Mouse (Mus musculus) heart, embryonic 11.5 days (tissue): Measurements from ENCODE around the gene Plcb1. TPM values are rescaled to one million over a fixed set of nuclear protein-coding genes. Genes with fewer than 3 reads are reported as not detected.

Experiments used
- ATAC-seq: fragments of 200-750 bp; cut with Nextera tagmentation; replicated peaks from 2 replicates; pipeline ENCODE4 v1.8.0; 2017; ENCODE audit warnings: moderate library complexity; ENCODE audit not compliant: insufficient number of reproducible peaks, low FRiP score, low TSS enrichment
- H3K27ac ChIP-seq: fragments of 300-500 bp; sonication (generic); 2 replicates; pipeline ENCODE4 v1.5.1; 2014; ENCODE audit warnings: mild to moderate bottlenecking, low read depth, low read length
- H3K27me3 ChIP-seq: fragments of 300-500 bp; sonication (generic); 2 replicates; pipeline ENCODE4 v1.6.1; 2014; ENCODE audit warnings: mild to moderate bottlenecking, low read length, mixed read lengths; ENCODE audit not compliant: control insufficient read depth, insufficient read depth
- H3K36me3 ChIP-seq: fragments of 300-500 bp; sonication (generic); 2 replicates; pipeline ENCODE4 v1.6.1; 2014; ENCODE audit warnings: mild to moderate bottlenecking, low read length, moderate library complexity, mixed read lengths; ENCODE audit not compliant: control insufficient read depth, insufficient read depth
- H3K4me1 ChIP-seq: fragments of 300-500 bp; sonication (generic); 2 replicates; pipeline ENCODE4 v1.6.1; 2014; ENCODE audit warnings: low read length; ENCODE audit not compliant: control insufficient read depth, insufficient read depth
- H3K4me2 ChIP-seq: fragments of 300-500 bp; sonication (generic); 2 replicates; pipeline ENCODE4 v1.6.1; 2014; ENCODE audit warnings: mild to moderate bottlenecking, moderate library complexity
- H3K4me3 ChIP-seq: fragments of 300-500 bp; sonication (generic); 2 replicates; pipeline ENCODE4 v1.5.1; 2014; ENCODE audit warnings: low read depth, low read length
- H3K9ac ChIP-seq: fragments of 300-500 bp; sonication (generic); 2 replicates; pipeline ENCODE4 v1.6.1; 2014; ENCODE audit warnings: mild to moderate bottlenecking, low read depth, low read length, moderate library complexity
- H3K9me3 ChIP-seq: fragments of 300-500 bp; sonication (generic); replicated peaks from 2 replicates; pipeline ENCODE4 v1.6.1; 2016; ENCODE audit warnings: low read length; ENCODE audit not compliant: control insufficient read depth
- WGBS: fragments of 180-500 bp; shearing (Covaris S2); extraction: QIAGEN DNeasy Blood & Tissue Kit; methylation state at CpG from one replicate; pipeline ENCODE4 v1.1.7; 2014; ENCODE audit not compliant: insufficient replicate concordance; 5-methylcytosine and 5-hydroxymethylcytosine counted together
- polyA plus RNA-seq: library from polyadenylated mRNA; unstranded; fragments of >200 nt; fragmentation: Nextera tagmentation; extraction: Ambion mirVana; gene quantifications from 2 replicates; pipeline ENCODE4 v1.2.1, GENCODE M21; 2014

The Plcb1 gene
- polyA plus RNA-seq, 1 experiment from 2014 or later = 7.2 TPM

GRCm38 (mm10) chr2:135503328-135503997 lies 717.6 kb downstream of the Plcb1 start:
- Histone ChIP-seq H3K9me3 (no peaks in the 10 kb centered on the region), H3K4me3 (no peak overlapping the region), H3K4me1 (no peaks in the 10 kb centered on the region), H3K4me2 (no peak overlapping the region), H3K27me3 (no peaks in the 10 kb centered on the region), H3K9ac (no peak overlapping the region), H3K27ac (no peak overlapping the region), H3K36me3 (no peaks in the 10 kb centered on the region)
- ATAC-seq = no peak
- 78% methylated on average over 4 of the region's 4 CpGs for WGBS

DNA sequence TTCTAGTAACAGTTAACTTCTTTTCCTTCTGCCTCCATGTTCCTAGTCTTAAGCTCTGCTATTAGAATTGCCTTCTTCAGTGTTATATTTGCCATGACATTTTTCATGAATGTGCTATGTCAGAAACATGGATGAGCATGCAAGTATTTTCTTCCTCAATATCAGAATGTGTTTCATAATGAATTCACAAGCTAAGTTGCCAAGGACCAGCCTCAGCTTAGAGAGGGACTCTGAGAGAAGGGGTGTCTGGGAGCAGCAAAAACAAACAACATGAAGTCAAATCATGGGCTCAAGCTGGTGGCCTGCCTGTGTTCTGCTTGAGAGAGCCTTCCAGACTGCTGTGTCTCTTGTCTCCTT lies 718.1 kb downstream of the Plcb1 start:
- ATAC-seq = no peak
- no peaks in the 10 kb centered on the region for H3K4me1 ChIP-seq
- no peaks in the 10 kb centered on the region for H3K27me3 ChIP-seq
- H3K9me3 ChIP-seq = no peaks in the 10 kb centered on the region
- H3K27ac ChIP-seq = no peak overlapping the region
- H3K4me3 ChIP-seq = no peak overlapping the region
- H3K36me3 ChIP-seq = no peaks in the 10 kb centered on the region
- no peak overlapping the region for H3K4me2 ChIP-seq
- H3K9ac ChIP-seq = no peak overlapping the region

GRCm38 (mm10) chr2:135507111-135507510 lies 721.2 kb downstream of the Plcb1 start:
- Histone ChIP-seq H3K9me3 (no peaks in the 10 kb centered on the region), H3K4me2 (no peak overlapping the region), H3K9ac (no peak overlapping the region), H3K27me3 (no peaks in the 10 kb centered on the region), H3K27ac (no peak overlapping the region), H3K36me3 (no peaks in the 10 kb centered on the region), H3K4me1 (no peaks in the 10 kb centered on the region), H3K4me3 (no peak overlapping the region)
- 53% methylated on average over 1 of the region's 1 CpGs for WGBS
- ATAC-seq = no peak

DNA sequence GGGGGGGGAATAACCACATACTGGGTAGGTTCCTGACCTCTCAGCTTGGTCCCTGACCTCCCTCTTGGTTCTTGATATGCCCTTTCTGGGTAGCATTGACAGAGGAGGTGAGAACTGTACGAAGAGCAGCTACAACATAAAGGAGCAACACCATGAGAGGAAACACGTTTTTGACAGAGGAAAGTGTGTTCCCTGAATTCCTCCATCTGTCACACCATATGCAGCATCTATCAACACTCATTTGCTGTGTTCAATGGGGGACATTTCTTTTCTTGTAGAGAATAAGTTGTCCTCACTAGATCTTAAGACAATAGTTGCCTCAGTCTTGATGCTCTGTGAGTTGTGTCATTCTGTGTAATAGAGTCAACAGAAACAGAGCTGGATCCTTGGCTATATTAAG lies 733.1 kb downstream of the Plcb1 start:
- Histone ChIP-seq H3K9ac (no peak overlapping the region), H3K4me3 (no peak overlapping the region), H3K9me3 (no peaks in the 10 kb centered on the region), H3K27me3 (no peaks in the 10 kb centered on the region), H3K36me3 (no peaks in the 10 kb centered on the region), H3K4me2 (no peak overlapping the region), H3K4me1 (no peaks in the 10 kb centered on the region), H3K27ac (no peak overlapping the region)
- WGBS = 63% methylated on average over 2 of the region's 2 CpGs
- no peak for ATAC-seq

Other genes with a start within 250 kb of the Plcb1 start
- gene Hao1, start 231.7 kb upstream of the Plcb1 start, polyA plus RNA-seq = not detected in 2 replicates
- gene Tmx4, start 141.9 kb upstream of the Plcb1 start, polyA plus RNA-seq = 45.0 and 52.0 TPM in 2 replicates